Mouse (Mus musculus): ENCODE measurements around the gene Hnrnph1.

Hnrnph1 gene

DNA sequence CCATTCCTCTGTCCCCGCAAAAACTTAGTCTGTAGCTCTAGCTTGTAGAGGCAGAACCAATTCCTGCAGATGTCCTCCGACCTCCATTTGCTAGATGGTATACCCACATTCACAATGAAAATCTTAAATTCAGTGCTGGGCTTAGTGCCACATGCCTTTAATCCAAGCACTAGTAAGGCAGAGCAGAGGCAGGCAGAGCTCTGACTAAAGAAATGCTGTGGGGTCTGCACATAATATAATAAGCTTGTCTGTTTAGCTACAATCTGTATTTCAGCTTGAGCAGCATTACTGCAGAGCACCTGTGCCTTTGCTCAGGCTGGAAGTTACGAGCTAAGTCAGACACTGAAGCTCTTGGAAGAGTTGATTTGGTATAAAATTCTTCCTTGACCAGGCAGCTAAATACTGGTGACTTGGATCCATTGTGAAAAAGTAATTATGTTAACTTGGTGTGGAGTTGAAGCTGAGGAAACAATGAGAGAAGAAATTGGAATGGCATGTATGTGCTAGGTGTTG is 10.4 kb downstream of the Hnrnph1 start:
- POLR2A ChIA-PET, result interaction anchor here (0.5 to 11.1 kb wide), 32 partner anchors 6 to 423 kb away, joined by 3 to 244 read pairs (median 5); partner anchors contain the start of genes Hnrnph1 (in 4 of the 4), Cby3 (in 1 of the 4), Maml1 (in 1 of the 4) and Rufy1 (in 1 of the 4)

DNA sequence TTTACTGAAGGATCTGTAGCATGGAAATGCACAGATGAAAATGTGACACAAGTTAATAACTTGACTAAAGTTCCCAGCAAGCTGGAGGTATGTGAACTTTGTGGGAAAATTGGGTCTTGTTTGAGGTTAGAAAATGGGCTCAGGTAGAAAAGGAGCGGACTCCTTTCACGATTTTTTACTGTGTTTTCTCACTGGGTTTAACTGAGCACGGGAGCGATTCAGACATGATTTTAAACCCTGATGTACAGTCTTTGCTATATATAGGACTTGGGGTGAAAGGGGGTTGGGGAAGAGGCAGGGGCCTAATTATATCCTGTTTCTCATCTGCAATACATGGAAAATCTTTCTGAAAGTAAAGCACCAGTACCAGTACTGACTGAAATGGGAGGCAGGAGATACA is 10.9 kb downstream of the Hnrnph1 start:
- ChIA-PET CTCF (interaction anchor here in 2 of 4 experiments (1.2 to 2.0 kb wide), 2 partner anchors 10 kb away, joined by 4 read pairs; partner anchors contain the start of gene Hnrnph1 (in 1 of the 2)), POLR2A (interaction anchor here (0.8 to 11.1 kb wide), 28 partner anchors 7 to 188 kb away, joined by 3 to 244 read pairs (median 5); partner anchors contain the start of genes Hnrnph1 (in 4 of the 4), Cby3 (in 1 of the 4), Maml1 (in 1 of the 4) and Rufy1 (in 1 of the 4))

More for the DNA sequence above, 10.4 kb downstream of the Hnrnph1 start:
- CTCF ChIA-PET, result interaction anchor here in 2 of 4 experiments (1.2 to 2.0 kb wide), 2 partner anchors 10 kb away, joined by 4 read pairs; partner anchors contain the start of gene Hnrnph1 (in 1 of the 2)

GRCm38 (mm10) chr11:50388217-50388929 is 11.6 kb downstream of the Hnrnph1 start:
- ChIA-PET POLR2A (interaction anchor here (0.6 to 11.1 kb wide), 20 partner anchors 8 to 96 kb away, joined by 3 to 244 read pairs (median 5); partner anchors contain the start of genes Hnrnph1 (in 4 of the 4), Cby3 (in 1 of the 4), Maml1 (in 1 of the 4) and Rufy1 (in 1 of the 4)), CTCF (interaction anchor here in 2 of 4 experiments (0.7 to 1.0 kb wide), 2 partner anchors 18 to 348 kb away, joined by 3 read pairs; no protein-coding TSS in a partner anchor)

- POLR2A ChIA-PET, result interaction anchor here (0.6 to 11.1 kb wide), 19 partner anchors 8 to 97 kb away, joined by 3 to 244 read pairs (median 5); partner anchors contain the start of genes Hnrnph1 (in 4 of the 4) and Maml1 (in 1 of the 4)
- CTCF ChIA-PET, result interaction anchor here in 2 of 4 experiments (0.7 to 1.0 kb wide), 2 partner anchors 18 to 349 kb away, joined by 3 read pairs; no protein-coding TSS in a partner anchor
These were observed 12.2 kb downstream of the Hnrnph1 start for GRCm38 (mm10) chr11:50389011-50389410.

- ChIA-PET POLR2A (interaction anchor here (0.5 to 11.1 kb wide), 15 partner anchors 8 to 436 kb away, joined by 3 to 244 read pairs (median 5); partner anchors contain the start of gene Hnrnph1 (in 4 of the 4)), CTCF (interaction anchor here in 1 of 4 experiments (0.5 to 1.0 kb wide), 2 partner anchors 19 to 1357 kb away, joined by 3 read pairs; no protein-coding TSS in a partner anchor)
These were observed 12.8 kb downstream of the Hnrnph1 start for GRCm38 (mm10) chr11:50389616-50390015.

DNA sequence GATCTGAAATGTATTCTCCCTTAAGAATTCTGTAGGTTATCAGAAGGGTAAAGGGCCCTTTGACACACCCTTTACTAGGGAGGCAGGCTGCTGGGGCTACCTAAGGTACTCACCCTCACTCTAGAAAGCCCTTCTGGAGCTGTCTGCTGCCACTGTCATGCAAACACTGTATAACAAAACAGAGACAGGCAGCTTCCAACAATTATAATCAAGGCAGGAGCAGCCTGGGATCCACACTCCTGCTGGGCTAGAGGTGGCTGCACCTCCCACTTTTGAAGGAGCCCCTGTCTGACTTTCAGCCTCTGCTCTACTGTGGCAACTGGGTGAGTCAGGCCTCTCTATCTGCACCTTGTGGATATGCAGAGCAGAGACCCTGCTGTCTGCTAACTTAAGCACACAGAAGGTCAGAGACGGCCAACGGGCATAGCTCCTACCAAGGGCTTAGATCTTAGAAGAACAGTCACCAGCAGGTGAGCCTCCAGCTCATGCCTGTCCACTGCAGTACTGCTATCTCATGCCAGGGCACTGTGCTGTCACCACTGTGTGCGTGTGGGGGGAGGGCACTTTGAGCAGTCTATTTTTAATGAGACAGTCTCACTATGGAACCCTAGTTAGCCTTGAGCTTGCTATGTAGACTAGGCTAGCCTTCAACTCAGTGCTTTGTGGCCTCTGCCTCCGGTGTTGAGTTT is 14.6 kb downstream of the Hnrnph1 start:
- ChIA-PET POLR2A (interaction anchor here (0.5 to 11.1 kb wide), 45 partner anchors 10 to 1258 kb away, joined by 3 to 244 read pairs (median 4); partner anchors contain the start of genes Hnrnph1 (in 3 of the 4), Maml1 (in 2 of the 4), Mgat4b (in 2 of the 4) and Rufy1 (in 2 of the 4)), CTCF (interaction anchor here in 3 of 4 experiments (0.5 to 1.8 kb wide), 12 partner anchors 13 to 302 kb away, joined by 3 to 10 read pairs (median 4); partner anchors contain the start of genes Hnrnph1 (in 2 of the 3) and Maml1 (in 1 of the 3))

- ChIA-PET CTCF (no interaction called here), POLR2A (interaction anchor here in 3 of 4 experiments (2.6 to 11.1 kb wide), 5 partner anchors 12 to 29 kb away, joined by 12 to 244 read pairs (median 81); partner anchors contain the start of gene Hnrnph1 (in 3 of the 3))
These were observed 16.5 kb downstream of the Hnrnph1 start for GRCm38 (mm10) chr11:50393306-50393705.

DNA sequence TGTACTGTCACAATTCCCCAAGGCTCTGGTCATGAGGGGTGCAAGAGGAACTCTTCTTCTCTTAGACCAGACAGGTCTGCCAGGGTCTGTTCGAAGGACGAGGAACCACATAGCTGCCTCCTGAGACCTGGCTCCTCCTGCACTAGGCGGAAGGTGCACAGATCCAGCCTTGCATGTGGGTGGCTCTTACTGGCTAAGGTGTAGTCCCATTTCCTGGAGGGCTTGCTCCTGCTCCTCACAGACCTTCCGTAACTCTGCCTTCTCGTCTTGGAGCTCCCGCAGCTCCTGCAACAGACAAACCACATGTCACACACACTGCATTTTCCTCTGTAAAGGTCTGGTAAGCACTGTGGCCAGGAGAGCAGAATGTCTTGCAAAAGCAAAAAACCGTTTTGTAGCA is 17.9 kb downstream of the Hnrnph1 start:
- CTCF ChIA-PET, result no interaction called here

GRCm38 (mm10) chr11:50396766-50397307 is 20.0 kb downstream of the Hnrnph1 start:
- CTCF ChIA-PET, result interaction anchor here in 2 of 4 experiments (0.6 to 1.3 kb wide), 4 partner anchors 18 to 282 kb away, joined by 3 read pairs; no protein-coding TSS in a partner anchor
- POLR2A ChIA-PET, result interaction anchor here in 3 of 4 experiments (0.6 to 2.4 kb wide), 16 partner anchors 9 to 120 kb away, joined by 3 to 18 read pairs (median 4); partner anchors contain the start of gene Hnrnph1 (in 2 of the 3)

More for the DNA sequence above, 17.9 kb downstream of the Hnrnph1 start:
- POLR2A ChIA-PET, result interaction anchor here in 3 of 4 experiments (0.7 to 11.1 kb wide), 5 partner anchors 8 to 27 kb away, joined by 3 to 244 read pairs (median 6); partner anchors contain the start of gene Hnrnph1 (in 2 of the 3)

DNA sequence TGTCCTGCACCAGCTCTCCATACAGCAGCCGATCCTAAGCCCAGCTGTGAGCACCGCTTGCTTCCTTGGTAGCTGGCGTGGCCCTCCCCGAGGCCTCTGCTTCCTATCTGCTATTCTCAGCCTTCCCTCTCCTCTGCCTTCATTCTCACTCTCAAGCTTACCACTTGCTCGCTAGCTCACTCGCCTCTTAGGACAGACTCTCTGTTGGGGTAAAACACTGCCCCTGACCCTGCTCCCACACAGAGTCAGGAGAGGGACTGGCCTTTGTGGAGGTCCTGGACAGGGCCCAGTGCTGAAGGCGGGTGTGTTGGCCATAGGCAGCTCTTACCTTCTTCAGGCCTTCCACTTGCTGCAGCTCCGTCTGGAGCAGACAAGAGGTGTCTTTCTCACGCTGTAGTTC is 20.5 kb downstream of the Hnrnph1 start:
- CTCF ChIA-PET, result interaction anchor here in 3 of 4 experiments (0.6 to 1.3 kb wide), 6 partner anchors 18 to 283 kb away, joined by 3 to 4 read pairs (median 3); no protein-coding TSS in a partner anchor
- POLR2A ChIA-PET, result interaction anchor here in 3 of 4 experiments (0.5 to 2.4 kb wide), 21 partner anchors 8 to 173 kb away, joined by 3 to 18 read pairs (median 4); partner anchors contain the start of gene Hnrnph1 (in 2 of the 3)

- ChIA-PET CTCF (interaction anchor here in 1 of 4 experiments (1.3 kb wide), 1 partner anchor 188 kb away, joined by 3 read pairs; no protein-coding TSS in a partner anchor), POLR2A (interaction anchor here in 2 of 4 experiments (0.7 to 2.4 kb wide), 12 partner anchors 9 to 73 kb away, joined by 3 to 18 read pairs (median 6); partner anchors contain the start of gene Hnrnph1 (in 1 of the 2))
These were observed 22.0 kb downstream of the Hnrnph1 start for GRCm38 (mm10) chr11:50398803-50399202.

DNA sequence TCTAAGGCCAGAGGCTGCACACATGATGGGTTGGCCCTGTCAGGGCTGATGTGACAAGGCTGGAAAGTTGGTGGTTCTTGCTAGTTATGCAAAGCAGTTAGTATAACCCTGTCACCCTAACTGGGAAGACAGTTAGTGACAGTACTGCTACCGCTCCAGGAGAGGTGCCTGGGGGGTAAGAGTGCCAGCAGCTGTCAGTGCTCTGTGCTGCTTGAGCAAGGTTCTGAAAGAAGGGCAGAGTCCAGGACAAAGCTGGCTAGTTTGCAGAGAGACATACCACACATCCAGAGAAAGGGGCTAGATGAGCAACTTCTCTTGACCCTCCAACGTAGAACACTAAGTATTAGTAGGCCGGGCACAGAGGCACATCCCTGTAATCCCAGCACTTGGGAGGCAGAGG is 25.7 kb downstream of the Hnrnph1 start:
- CTCF ChIA-PET, result no interaction called here

DNA sequence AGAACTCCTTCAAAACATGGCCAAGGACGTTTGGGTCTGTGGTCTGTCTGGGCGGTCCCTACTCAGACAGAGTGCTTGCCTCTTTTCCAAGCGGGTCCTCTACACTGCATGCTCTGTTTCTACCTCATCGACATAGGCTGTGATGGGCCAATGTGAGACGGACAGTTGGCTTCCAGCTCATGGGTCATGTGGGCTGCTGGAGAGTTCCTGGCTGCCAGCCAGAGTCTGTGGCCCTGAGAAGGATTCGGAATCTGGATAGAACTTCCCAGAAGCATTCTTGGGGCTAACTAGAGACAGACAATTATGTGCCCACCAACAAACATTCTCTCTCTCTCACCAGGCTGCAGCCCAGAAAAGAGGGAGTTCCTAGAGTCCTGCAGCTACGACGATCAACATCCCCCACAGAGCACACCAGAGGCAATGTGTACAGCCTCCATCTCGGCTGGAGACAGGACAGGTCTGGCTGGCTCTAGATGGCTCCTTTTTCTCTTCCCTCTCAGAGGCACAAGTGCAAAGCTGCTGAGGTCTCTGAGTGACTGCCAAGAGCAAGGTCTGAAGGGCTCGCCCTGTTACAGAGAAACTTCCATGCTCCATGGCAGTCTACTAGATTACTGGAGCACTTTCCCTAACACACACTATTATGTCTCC is 26.7 kb downstream of the Hnrnph1 start:
- CTCF ChIA-PET, result interaction anchor here in 1 of 4 experiments (0.6 kb wide), 1 partner anchor 1615 kb away, joined by 5 read pairs; no protein-coding TSS in a partner anchor
- POLR2A ChIA-PET, result interaction anchor here in 2 of 4 experiments (0.8 to 3.2 kb wide), 13 partner anchors 11 to 136 kb away, joined by 3 to 12 read pairs (median 5); partner anchors contain the start of gene Hnrnph1 (in 1 of the 2)

More for the DNA sequence above, 25.7 kb downstream of the Hnrnph1 start:
- POLR2A ChIA-PET, result interaction anchor here in 2 of 4 experiments (1.1 to 2.2 kb wide), 7 partner anchors 14 to 31 kb away, joined by 4 to 11 read pairs (median 5); partner anchors contain the start of gene Hnrnph1 (in 1 of the 2)

- POLR2A ChIA-PET, result interaction anchor here in 3 of 4 experiments (0.6 to 5.7 kb wide), 10 partner anchors 13 to 899 kb away, joined by 3 to 28 read pairs (median 6); partner anchors contain the start of gene Hnrnph1 (in 1 of the 3)
- CTCF ChIA-PET, result interaction anchor here in 1 of 4 experiments (1.4 kb wide), 1 partner anchor 421 kb away, joined by 3 read pairs; no protein-coding TSS in a partner anchor
These were observed 30.4 kb downstream of the Hnrnph1 start for GRCm38 (mm10) chr11:50407235-50407634.

DNA sequence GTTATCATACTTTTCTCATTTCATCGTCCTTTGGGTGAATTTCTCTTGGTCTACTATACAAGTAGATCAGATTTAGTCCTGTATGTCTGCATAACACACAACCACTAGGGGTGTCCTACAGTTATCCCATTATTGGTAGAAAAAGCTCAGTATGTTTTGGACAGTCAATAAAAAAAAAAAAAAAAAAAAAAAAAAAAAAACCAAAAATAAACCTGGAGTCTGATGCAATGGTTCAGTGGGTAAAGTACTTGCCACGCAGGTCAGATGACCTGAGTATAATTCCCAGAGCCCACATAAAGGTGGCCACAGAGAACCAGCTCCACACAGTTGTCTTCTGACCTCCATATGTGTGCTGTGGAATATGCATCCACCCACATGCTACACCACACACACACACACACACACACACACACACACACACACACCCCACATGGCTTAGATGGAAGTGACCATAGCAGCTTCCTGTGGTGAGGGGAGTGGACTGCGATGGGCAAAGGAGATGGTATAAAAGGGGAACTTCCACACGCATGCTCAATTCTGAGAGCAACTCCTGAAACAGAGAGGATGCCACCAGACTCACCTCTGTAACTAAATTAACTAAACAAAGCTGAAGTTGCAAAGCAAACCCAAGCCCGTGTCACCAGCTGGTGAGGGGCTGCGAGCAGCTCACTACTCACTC is 38.9 kb downstream of the Hnrnph1 start:
- CTCF ChIA-PET, result interaction anchor here (0.6 to 1.5 kb wide), 11 partner anchors 12 to 1168 kb away, joined by 3 to 8 read pairs (median 4); no protein-coding TSS in a partner anchor
- POLR2A ChIA-PET, result interaction anchor here (0.6 to 2.4 kb wide), 14 partner anchors 10 to 471 kb away, joined by 3 to 14 read pairs (median 6); partner anchors contain the start of genes Hnrnph1 (in 2 of the 4) and Rufy1 (in 1 of the 4)
